Mouse (Mus musculus) C2C12 (cell line): ENCODE measurements around the gene Ildr2. TPM values are rescaled to one million over a fixed set of nuclear protein-coding genes. Genes with fewer than 3 reads are reported as not detected.

Experiments used
- H3K27me3 ChIP-seq: one replicate; pipeline ENCODE4 v1.6.1; 2011; ENCODE audit not compliant: control insufficient read depth, insufficient read depth, insufficient read length
- H3K36me3 ChIP-seq: one replicate; pipeline ENCODE4 v1.6.1; 2011; ENCODE audit not compliant: control insufficient read depth, insufficient read depth
- H3K4me3 ChIP-seq: one replicate; pipeline ENCODE4 v1.5.1; 2011; ENCODE audit warnings: mild to moderate bottlenecking, control low read depth; ENCODE audit not compliant: poor library complexity, insufficient read depth, severe bottlenecking
- H3K79me2 ChIP-seq: one replicate; pipeline ENCODE4 v1.6.1; 2011; ENCODE audit not compliant: control insufficient read depth, insufficient read depth
- H3K79me3 ChIP-seq: one replicate; pipeline ENCODE4 v1.6.1; 2011; ENCODE audit warnings: low read depth, control low read depth
- H3ac ChIP-seq: one replicate; pipeline ENCODE3; 2011; ENCODE audit warnings: low read depth; ENCODE audit not compliant: control insufficient read depth, insufficient read length
- CEBPB ChIP-seq: IDR thresholded peaks from one replicate; pipeline ENCODE4 v1.6.1; 2011; ENCODE audit warnings: low read depth, mild to moderate bottlenecking, control low read depth, moderate library complexity
- CTCF ChIP-seq: IDR thresholded peaks from one replicate; pipeline ENCODE4 v1.5.1; 2011; ENCODE audit not compliant: control insufficient read depth, insufficient read depth, insufficient read length
- FOSL1 ChIP-seq: IDR thresholded peaks from one replicate; pipeline ENCODE4 v1.8.0; 2011; ENCODE audit warnings: mild to moderate bottlenecking, low read length; ENCODE audit not compliant: poor library complexity, insufficient read depth, severe bottlenecking
- MAX ChIP-seq: IDR thresholded peaks from one replicate; pipeline ENCODE4 v1.6.1; 2011; ENCODE audit warnings: mild to moderate bottlenecking, control low read depth
- MYOD1 ChIP-seq: IDR thresholded peaks from one replicate; pipeline ENCODE4 v1.6.1; 2011; ENCODE audit warnings: low read depth; ENCODE audit not compliant: control insufficient read depth, insufficient read length
- MYOG ChIP-seq: IDR thresholded peaks from one replicate; pipeline ENCODE4 v1.6.1; 2011; ENCODE audit not compliant: control insufficient read depth, insufficient read length; ENCODE audit errors: extremely low read depth
- USF1 ChIP-seq: IDR thresholded peaks from one replicate; pipeline ENCODE4 v1.6.1; 2011; ENCODE audit warnings: low read depth, mild to moderate bottlenecking, control low read depth, moderate library complexity
- polyA plus RNA-seq: library from polyadenylated mRNA; unstranded; fragments of >200 nt; fragmentation: generic; extraction: Trizol; gene quantifications from one replicate; pipeline ENCODE4 v1.2.1, GENCODE M21; 2012; ENCODE audit warnings: missing spikeins

Ildr2 gene
- polyA plus RNA-seq, 1 experiment, result 8.8 TPM

- Histone ChIP-seq H3K36me3 (no peaks in the 10 kb centered on the region), H3K79me2 (no peaks in the 10 kb centered on the region), H3K4me3 (no peak overlapping the region), H3ac (no peak overlapping the region), H3K27me3 (peaks cover 4% of the 10 kb centered on the region), H3K79me3 (no peaks in the 10 kb centered on the region)
- no peak for TF ChIP-seq MAX
- TF ChIP-seq CEBPB, result no peak
Measured at GRCm38 (mm10) chr1:166360896-166361295, 107.0 kb downstream of the Ildr2 start.

- Histone ChIP-seq H3ac (no peak overlapping the region), H3K27me3 (peaks cover 4% of the 10 kb centered on the region)
Measured at GRCm38 (mm10) chr1:166361842-166362241, 107.9 kb downstream of the Ildr2 start.

GRCm38 (mm10) chr1:166362659-166363058 is 108.7 kb downstream of the Ildr2 start:
- no peak overlapping the region for H3ac ChIP-seq
- H3K79me3 ChIP-seq, result no peaks in the 10 kb centered on the region
- TF ChIP-seq MYOG (no peak), CEBPB (no peak), FOSL1 (no peak), MYOD1 (no peak), USF1 (no peak), MAX (no peak), CTCF (no peak)
- peaks cover 4% of the 10 kb centered on the region for H3K27me3 ChIP-seq
- no peaks in the 10 kb centered on the region for H3K36me3 ChIP-seq
- H3K4me3 ChIP-seq, result no peak overlapping the region
- H3K79me2 ChIP-seq, result no peaks in the 10 kb centered on the region

More at GRCm38 (mm10) chr1:166361842-166362241, 107.9 kb downstream of the Ildr2 start:
- Histone ChIP-seq H3K79me2 (no peaks in the 10 kb centered on the region), H3K79me3 (no peaks in the 10 kb centered on the region), H3K4me3 (no peak overlapping the region), H3K36me3 (no peaks in the 10 kb centered on the region)
- TF ChIP-seq MYOD1, result no peak
- no peak for TF ChIP-seq CEBPB
- no peak for TF ChIP-seq FOSL1
- TF ChIP-seq CTCF, result no peak
- TF ChIP-seq USF1, result no peak

DNA sequence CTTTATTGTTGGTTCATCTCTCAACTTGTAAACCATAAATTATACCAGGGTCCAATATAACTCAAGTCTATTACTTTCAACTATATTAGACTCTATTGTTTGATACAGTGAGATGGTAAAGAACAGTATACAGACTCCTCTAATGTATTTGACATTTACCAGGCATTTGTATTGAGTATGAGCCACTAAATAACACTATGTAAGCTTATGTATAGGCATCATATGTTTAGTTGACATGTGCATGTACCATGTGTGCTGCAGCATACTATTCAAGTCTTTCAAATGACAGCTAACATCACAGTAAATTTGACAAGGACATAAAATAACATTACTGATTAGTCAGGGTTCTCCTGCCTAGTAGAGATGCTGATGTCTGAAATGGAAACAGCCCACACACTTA is 109.2 kb downstream of the Ildr2 start:
- Histone ChIP-seq H3K27me3 (peaks cover 4% of the 10 kb centered on the region), H3K4me3 (no peak overlapping the region), H3K79me3 (no peaks in the 10 kb centered on the region), H3K79me2 (no peaks in the 10 kb centered on the region), H3K36me3 (no peaks in the 10 kb centered on the region), H3ac (no peak overlapping the region)
- TF ChIP-seq CTCF (no peak), MYOG (no peak), MYOD1 (no peak), CEBPB (no peak), USF1 (no peak), MAX (no peak), FOSL1 (no peak)

Other genes starting within 250 kb of the Ildr2 start
- 5.4 TPM for gene Dusp27, start 126.2 kb upstream of the Ildr2 start, polyA plus RNA-seq
- gene Gpa33, start 123.9 kb upstream of the Ildr2 start, polyA plus RNA-seq, result 0.37 TPM
- gene Mael, start 15.4 kb upstream of the Ildr2 start, polyA plus RNA-seq, result not detected
- 18.5 TPM for gene Tada1, start 125.0 kb downstream of the Ildr2 start, polyA plus RNA-seq
- gene Pogk, start 155.7 kb downstream of the Ildr2 start, polyA plus RNA-seq, result 7.6 TPM
- gene Gm4846, start 243.4 kb downstream of the Ildr2 start, polyA plus RNA-seq, result not detected